Mouse (Mus musculus) fibroblast of lung, adult 2 months (primary cell): ENCODE results near the gene Ate1.
A peak's percentile ranks its signal among the peaks of the same experiment; 100 is the strongest.
"Not testable (repeated sequence)": the region's sequence is repeated elsewhere in the genome, so short reads cannot be mapped to it uniquely, and the experiment has no call there.

Experiments
- DNase-seq: peaks from one replicate; pipeline ENCODE4 v3.0.0-alpha.2; 2011; ENCODE audit warnings: low read depth

The Ate1 gene

DNA sequence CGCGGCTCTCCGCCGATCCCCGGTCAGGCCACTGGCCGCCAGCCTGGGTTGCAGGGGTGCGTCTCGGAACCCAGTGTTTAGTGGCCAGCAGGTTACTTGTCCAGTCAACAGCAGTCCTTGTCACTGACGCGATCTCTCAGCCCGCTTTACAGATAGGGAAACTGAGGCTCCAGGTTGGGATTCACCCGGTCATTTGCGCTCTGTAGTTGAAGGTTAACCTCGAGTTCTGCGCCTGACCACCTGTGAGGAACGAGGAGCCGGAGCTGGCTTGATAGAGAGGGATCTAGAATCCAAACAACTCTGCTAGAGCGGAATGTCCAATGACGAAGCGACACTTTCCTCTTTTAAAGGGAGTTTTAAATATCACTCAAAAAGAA, at the start of gene Ate1:
TSS of gene Ate1 (minus strand) at position 321 of the 377 bp plus-strand sequence.
- DNase-seq: no peak

DNA sequence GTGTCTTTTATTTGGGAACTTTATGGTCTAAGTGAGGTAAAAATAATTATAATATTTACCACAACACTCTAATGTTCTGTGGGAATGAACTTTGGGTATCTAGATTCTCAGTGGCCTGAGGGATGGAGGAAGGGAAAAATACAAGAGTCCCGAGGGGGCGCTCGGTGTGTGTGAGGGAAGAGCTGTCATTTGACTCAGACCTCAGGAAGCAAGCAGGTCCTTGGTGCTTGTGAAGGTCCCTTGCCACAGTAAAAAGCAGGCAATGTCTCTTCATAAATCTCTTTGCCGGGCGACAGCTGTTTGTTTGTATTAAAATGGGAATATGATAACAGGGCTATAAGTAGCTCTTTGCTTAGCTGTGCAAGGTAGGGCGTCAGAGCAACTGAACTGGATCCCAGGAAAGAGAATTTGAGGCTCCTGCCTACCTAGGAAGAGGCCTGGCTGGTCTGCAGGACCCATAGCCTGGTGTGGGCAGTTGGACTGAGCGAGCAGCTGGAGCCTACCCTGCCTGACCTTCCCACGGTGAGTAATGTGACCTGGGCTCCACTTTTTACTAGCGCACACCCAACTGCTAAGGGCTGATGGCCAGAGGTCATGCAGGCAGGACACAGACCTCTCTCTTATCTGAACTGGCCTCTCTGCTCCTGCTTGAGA, 48.7 kb upstream of the Ate1 start:
- DNase-seq: no peak

GRCm38 (mm10) chr7:130564596-130564995, 44.4 kb upstream of the Ate1 start:
- no peak for DNase-seq

DNA sequence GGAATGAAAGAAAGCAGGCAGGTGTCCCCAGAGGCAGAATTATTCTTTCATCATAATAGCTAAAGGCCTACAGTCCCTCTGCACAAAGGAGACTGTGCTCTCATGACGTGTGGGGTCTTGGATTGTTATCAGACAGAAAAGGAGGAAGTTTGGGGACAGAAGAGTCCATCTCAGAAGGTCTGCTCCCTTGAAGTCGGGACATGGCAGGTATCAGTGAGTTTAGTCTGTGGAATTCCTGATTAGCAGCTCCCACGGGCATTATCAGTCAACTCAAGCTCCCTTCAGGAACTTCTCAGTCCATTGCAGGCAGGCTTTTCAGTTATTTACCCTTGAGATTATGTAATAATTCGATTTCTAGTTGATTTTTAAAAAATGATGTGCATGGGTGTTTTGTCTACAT, 43.7 kb upstream of the Ate1 start:
- DNase-seq: no peak

DNA sequence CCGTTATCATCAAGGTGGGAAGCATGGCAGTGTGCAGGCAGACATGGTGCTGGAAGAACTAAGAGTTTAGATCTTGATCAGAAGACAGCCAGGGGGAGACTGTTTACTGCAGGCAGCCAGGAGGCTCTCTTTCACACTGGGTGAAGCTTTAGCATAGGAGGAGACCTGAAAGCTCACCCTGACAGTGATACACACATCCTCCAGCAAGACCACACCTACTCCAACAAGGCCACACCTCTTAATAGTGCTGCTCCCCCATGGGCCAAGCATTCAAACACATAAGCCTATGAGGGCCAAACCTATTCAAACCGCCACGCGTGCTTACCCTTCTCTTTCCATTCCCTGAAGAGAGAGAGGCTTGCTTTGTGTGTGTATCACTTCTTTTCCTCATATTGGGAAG, 43.1 kb upstream of the Ate1 start:
- DNase-seq: no peak

- DNase-seq: no peak
Observed at GRCm38 (mm10) chr7:130560933-130561332, 40.8 kb upstream of the Ate1 start.

- DNase-seq: no peak
Observed at GRCm38 (mm10) chr7:130558592-130558991, 38.4 kb upstream of the Ate1 start.

GRCm38 (mm10) chr7:130555597-130555996, 35.4 kb upstream of the Ate1 start:
- no peak for DNase-seq

- peak; percentile 49 for DNase-seq
Observed at GRCm38 (mm10) chr7:130553321-130553720, 33.2 kb upstream of the Ate1 start.

DNA sequence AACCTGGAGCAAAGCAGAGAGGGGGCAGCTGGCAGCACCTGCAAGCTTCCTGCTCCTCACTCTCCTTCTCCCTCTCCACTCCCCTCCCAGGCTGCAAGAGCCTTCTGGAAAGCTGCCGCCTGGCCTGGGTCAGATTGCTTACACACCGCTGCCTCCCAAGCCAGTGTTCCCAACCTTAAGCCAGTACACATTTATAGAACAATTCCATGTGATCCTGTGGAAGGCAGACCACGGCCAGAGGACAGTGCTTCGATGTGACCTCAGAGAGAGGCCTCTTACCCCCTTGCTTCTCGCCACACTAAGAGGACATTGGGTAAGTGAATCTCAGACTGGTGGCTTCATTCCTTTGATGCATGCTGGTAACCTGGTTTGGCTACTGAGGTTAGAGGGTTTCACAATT, 32.6 kb upstream of the Ate1 start:
- DNase-seq: peak; percentile 73

DNA sequence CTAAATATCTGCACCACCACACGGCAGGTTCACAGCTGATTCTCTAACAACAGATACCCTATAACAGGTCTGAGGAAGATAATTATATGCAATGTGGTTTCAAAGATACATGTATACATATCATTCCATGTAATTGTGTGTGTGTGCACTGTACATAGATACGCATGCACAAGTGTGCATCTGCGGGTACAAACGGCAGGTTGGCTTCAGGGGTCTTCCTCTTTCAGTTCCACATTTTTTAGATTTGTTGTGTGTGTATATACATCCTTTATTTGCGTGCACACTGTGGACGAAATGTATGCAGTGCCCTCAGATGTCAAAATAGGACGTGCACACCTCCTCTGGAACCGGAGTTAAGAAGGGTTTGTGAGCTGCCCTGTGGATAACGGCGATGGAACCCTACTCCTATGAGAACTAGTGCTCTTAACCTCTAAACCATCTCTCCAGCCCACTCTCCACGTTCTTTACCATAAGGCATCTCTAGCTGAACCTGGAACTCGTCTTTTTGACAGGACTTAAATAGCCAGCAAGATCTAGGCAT, 27.5 kb upstream of the Ate1 start:
- no peak for DNase-seq

DNA sequence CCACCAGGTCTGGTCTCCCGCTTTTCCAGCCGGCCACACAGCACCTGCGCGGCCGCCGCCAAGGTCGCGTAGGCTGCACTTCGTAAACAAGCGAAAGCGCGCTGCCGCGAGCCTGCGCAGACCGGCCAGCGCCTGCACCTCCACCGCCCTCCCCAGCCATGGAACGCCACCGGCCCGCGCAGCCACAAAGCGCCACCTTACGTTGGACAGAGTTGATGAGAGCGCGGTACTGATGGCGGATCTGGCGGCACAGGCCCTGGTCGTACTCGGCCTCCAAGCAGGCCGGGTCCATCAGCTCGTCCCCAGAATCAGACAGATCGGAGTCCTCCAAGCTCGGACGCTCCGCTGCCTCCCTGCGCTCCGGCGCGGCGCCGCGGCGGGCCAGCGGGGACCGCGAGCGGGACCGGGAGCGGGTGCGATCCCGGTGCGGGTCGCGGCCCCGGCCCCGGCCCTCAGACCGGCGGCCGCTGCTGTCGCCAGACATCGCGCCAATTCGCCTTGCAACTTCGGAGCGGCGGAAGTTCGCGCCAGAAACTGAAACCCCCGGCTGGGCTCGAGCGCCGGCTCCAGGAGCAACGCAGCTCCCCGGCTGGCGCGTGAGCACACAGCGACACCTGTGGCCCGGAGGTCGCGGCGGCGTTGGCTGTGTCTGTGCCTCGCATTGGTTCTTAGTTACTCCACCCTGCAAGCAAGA, 26.8 kb upstream of the Ate1 start:
- DNase-seq: peak; percentile 81

DNA sequence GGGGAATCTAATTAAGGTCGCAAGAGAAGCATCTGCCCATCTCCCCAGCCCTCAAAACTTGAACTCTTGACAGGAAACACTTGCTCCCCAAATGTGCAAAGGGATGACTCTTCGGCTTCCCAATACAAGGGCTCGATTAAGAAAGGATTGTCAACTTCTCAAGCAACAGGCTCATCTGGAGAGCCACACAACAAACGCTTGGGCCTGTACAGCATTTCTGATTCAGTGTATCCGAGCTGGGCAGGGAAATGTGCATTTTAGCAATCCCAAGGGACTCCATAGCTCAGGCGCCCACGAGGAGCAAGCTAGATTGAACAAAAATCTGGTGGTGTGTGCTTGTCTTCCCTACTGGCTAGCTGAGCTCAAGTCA, 26.2 kb upstream of the Ate1 start:
- DNase-seq: no peak

DNA sequence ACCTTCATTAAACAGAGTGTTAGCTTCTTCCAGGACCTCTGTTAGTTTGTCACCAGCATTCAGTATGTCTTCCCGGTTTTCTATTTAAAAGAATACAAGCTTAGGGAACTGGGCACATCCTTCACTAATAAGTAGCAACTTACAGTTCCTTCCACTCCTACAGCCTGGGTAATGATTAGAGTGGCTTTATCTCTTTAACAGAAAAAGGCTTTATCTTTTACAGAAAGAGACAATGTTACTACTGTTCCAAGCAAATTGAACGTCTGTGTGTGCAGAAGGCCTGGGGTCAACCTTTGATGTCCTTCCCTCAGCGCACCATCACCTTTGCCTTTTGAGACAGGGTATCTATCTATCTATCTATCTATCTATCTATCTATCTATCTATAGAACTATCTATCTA, 25.7 kb upstream of the Ate1 start:
- DNase-seq: no peak

GRCm38 (mm10) chr7:130545401-130545800, 25.2 kb upstream of the Ate1 start:
- no peak for DNase-seq

GRCm38 (mm10) chr7:130543181-130543580, 23.0 kb upstream of the Ate1 start:
- no peak for DNase-seq

DNA sequence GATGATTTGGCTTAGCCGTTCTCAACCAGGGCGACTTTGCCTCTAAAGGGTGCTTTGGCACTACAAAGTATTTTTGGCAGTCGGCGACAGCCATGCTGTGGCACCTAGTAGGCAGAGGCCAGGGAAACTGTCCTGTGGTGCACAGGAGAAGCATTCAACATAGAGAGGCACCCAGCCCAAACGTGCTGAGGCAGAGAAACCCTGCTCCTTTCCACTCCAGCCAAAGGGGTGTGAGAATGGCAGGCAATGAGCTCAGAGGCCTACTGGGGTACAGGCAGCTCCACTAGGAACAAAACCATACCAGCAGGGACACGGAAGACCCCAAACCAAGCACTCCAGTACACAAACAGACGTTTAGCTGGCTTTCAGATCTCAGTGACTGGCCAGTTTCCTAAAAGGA, 20.0 kb upstream of the Ate1 start:
- no peak for DNase-seq

DNA sequence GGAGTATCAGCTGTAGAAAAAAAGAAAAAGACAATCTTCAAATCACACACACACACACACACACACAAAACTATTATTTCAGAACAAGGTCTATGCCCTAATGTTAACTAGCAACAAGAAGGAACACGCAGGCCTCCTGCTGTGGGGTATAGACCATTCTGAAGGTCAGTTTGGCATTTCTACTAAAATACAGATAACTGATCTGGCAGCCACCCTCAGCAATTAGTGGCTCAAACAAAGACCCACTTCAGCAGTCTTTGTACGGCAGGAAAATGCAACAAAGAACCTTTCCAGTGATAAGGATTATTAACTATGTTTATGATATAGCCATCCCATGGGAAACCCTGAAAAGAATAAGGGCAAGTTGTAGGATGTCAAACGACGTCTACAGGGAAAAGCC, 16.9 kb upstream of the Ate1 start:
- no peak for DNase-seq

DNA sequence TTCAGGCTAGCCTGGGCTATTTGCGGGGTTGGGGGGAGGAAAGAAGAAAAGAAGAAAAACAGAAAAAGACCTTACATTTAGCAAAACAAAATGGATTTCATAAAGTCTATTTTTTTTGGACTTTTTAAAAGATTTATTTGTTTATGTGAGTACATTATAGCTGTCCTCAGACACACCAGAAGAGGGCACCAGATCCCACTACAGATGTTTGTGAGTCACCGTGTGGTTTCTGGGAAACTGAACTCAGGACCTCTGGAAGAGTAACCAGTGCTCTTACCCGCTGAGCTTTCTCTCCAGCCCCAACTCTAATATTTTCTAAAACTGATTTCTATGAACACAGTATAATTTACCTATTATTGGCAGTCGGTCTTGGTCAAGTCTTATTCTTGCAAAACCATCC, 15.0 kb upstream of the Ate1 start:
- DNase-seq: no peak

DNA sequence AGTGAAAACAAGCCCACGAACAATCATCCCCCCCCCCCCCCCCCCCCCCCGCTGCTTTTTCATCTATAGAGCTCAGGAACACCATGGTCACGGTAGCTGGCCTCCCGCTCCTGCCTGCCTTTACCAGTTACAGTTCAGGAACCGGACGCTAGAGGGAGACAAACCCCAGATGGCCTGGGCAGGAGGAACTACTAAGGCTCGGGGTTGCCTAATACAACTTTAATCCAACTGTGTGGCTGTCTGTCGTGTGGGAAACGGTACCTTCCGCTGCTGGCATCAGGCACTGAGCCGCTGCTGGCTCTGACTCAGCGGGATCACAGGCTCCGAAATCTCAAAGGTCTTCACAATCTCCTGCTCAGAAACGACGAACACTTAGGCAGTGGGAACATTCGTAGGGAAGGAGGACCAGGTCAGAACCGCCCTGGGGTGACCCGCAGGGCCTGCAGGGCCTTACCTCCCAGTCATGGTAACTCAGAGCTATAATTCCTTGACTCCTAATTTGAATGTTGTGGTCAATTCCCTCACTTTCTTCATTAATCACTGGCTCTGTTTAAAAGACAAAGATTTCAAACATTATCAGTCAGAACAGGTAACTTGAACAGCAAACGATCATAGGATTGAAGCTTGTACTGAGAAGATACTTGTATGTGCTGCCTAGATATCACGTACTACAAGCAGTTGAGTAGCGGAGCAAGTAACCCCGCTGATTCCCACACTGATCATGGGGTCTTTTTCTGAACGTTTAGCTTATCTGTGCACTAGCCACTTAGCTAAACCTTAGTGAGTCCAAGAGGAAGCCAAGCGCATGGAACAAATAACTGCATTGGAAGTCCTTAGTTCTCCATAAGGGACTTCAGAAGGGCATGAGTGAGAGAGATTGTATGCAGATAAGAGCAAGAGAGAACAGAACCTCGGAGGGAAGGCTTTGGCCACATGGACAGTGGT, 13.4 kb upstream of the Ate1 start:
- DNase-seq: peak; percentile 88

- DNase-seq: not testable (repeated sequence)
Observed at GRCm38 (mm10) chr7:130531138-130531537, 11.0 kb upstream of the Ate1 start.

- no peak for DNase-seq
Observed at GRCm38 (mm10) chr7:130527306-130527705, 7.1 kb upstream of the Ate1 start.

DNA sequence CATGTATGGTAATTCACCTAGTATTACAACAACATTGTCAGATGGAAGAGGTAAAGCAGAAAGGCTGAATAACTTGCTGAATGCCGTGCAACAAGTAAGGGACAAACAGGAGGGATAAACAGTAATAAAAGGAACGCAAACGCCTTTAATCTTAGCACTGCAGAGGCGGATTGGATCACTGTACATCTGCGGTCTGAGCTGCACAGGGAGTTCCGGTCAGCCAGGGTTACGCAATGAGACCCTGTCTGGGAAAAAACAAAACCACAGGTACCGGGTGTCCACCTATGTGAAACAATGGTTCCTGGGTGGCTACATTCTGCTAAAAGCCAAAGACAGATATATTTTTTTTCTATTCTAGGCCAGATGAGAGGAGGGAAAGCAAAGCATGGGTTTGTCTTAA, 3.3 kb upstream of the Ate1 start:
- no peak for DNase-seq
